Mouse (Mus musculus): ENCODE measurements around the gene Gm43191.
"Not testable (repeated sequence)": the region's sequence is repeated elsewhere in the genome, so short reads cannot be mapped to it uniquely, and the experiment has no call there.

Gm43191 gene

GRCm38 (mm10) chr3:116661288-116661869, 19.7 kb downstream of the Gm43191 start:
- no peak for DNase-seq

- no peak for DNase-seq
Observed at GRCm38 (mm10) chr3:116659856-116660430, 21.1 kb downstream of the Gm43191 start.

- DNase-seq, result no peak
Observed at GRCm38 (mm10) chr3:116658928-116659565, 22.0 kb downstream of the Gm43191 start.

- no peak for DNase-seq
Observed at GRCm38 (mm10) chr3:116656184-116656965, 24.7 kb downstream of the Gm43191 start.

- DNase-seq, result not testable (repeated sequence)
Observed at GRCm38 (mm10) chr3:116654051-116654450, 27.0 kb downstream of the Gm43191 start.

- DNase-seq, result no peak
Observed at GRCm38 (mm10) chr3:116653278-116653945, 27.6 kb downstream of the Gm43191 start.

GRCm38 (mm10) chr3:116652033-116652446, 29.0 kb downstream of the Gm43191 start:
- no peak for DNase-seq

- DNase-seq, result no peak
Observed at GRCm38 (mm10) chr3:116650698-116651097, 30.4 kb downstream of the Gm43191 start.

- DNase-seq, result no peak
Observed at GRCm38 (mm10) chr3:116648805-116649204, 32.3 kb downstream of the Gm43191 start.

- DNase-seq, result no peak
Observed at GRCm38 (mm10) chr3:116646387-116646786, 34.7 kb downstream of the Gm43191 start.

- no peak for DNase-seq
Observed at GRCm38 (mm10) chr3:116642373-116642772, 38.7 kb downstream of the Gm43191 start.

- DNase-seq, result no peak
Observed at GRCm38 (mm10) chr3:116641811-116642371, 39.2 kb downstream of the Gm43191 start.

GRCm38 (mm10) chr3:116640024-116640423, 41.0 kb downstream of the Gm43191 start:
- DNase-seq, result no peak

- no peak for DNase-seq
Observed at GRCm38 (mm10) chr3:116638572-116638971, 42.5 kb downstream of the Gm43191 start.

- no peak for DNase-seq
Observed at GRCm38 (mm10) chr3:116637693-116638476, 43.2 kb downstream of the Gm43191 start.

GRCm38 (mm10) chr3:116635799-116636198, 45.3 kb downstream of the Gm43191 start:
- DNase-seq, result no peak

GRCm38 (mm10) chr3:116634853-116635252, 46.2 kb downstream of the Gm43191 start:
- DNase-seq, result no peak

- DNase-seq, result no peak
Observed at GRCm38 (mm10) chr3:116634091-116634490, 47.0 kb downstream of the Gm43191 start.

- no peak for DNase-seq
Observed at GRCm38 (mm10) chr3:116632971-116633370, 48.1 kb downstream of the Gm43191 start.

GRCm38 (mm10) chr3:116631459-116631858, 49.6 kb downstream of the Gm43191 start:
- DNase-seq, result no peak

- no peak for DNase-seq
Observed at GRCm38 (mm10) chr3:116622641-116623040, 58.4 kb downstream of the Gm43191 start.

Data from right cerebral cortex, postnatal 4 days (tissue).